Mouse (Mus musculus): ENCODE results near the gene Olfr898.

Gene Olfr898

DNA sequence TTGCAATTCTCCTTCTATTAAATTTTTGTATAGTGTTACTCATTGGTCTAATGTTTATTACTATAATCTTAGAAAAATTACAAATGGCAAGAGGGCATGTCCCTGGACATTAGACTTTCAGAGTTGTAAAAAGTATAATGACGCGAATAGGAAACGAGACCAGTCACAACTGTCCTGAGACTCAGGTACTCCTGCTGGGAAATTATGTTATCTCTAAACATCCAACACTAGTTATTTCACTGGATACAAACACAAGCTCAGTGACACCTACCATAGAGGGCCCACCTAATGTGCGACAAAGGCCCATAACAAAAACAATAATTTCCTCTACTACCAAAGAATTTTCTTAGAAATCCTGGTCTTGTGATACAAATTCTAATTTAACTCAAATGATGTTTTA is at the start of gene Olfr898:
Olfr898 (plus strand) TSS at position 301 of the 400 bp plus-strand sequence.
- no peak for DNase-seq (ENCODE audit: low read depth, low spot score)

DNA sequence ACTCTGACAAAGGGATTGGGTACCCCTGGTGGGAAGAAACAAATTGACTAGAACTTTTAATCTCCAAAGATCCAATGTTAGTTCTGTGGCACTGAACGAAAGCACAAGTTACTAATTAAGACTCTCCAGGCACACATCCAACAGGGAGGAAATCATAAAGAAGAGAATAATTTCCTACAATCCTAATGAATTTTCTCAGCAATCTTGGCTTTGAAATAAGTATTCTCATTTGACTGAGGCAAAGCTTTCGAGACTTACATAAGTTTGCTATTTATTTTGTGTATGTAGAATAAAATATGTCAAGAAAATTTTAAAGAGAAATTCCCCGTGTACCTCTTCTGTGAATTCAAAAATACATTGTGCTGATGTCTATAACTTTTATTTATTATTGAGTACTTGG is 19.5 kb upstream of the Olfr898 start, which contains the start of gene Olfr25:
Olfr25 (plus strand) TSS at position 301 of the 400 bp plus-strand sequence.
- DNase-seq (ENCODE audit: low read depth, low spot score): no peak

DNA sequence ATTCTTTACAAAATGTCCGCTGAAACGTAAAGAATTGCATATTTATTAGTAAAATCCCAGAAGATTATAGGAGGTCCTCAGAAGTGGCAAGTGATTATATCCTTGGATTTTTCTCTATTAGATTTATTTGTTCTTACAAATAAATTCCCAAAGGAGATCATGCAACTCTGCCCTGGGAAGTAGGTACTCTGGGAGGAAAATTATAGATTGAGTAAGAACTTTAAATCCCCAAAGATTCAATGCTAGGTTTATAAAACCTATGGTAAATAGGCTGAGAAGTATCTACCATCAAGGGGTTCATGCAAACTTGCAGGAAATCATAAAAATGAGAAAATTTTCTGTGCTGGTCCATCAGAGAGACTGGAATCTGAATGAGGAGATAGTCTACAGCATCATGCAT is 18.4 kb downstream of the Olfr898 start, which contains the start of gene Olfr250:
Olfr250 (plus strand) TSS at position 301 of the 400 bp plus-strand sequence.
- DNase-seq (ENCODE audit: low read depth, low spot score): no peak

DNA sequence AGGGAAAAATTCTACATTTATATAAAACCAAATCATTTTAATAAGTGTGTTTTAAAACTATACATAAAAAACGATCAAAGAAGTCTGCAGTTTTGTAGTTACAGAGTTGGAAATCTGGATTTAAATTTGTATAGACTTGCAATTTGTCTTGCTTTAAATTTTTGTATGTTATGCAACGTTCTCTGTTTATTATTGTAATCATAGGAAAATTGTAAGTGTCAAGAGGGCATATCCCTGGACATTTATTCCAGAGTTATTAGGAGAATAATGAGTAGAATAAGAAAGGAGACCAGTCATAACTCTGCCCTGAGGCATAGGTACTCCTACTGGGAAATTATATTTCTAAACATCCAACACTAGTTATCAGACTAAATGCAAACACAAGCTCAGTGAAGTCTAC is 28.6 kb downstream of the Olfr898 start, which contains the start of gene Olfr251:
Olfr251 (plus strand) TSS at position 301 of the 400 bp plus-strand sequence.
- DNase-seq (ENCODE audit: low read depth, low spot score): no peak

DNA sequence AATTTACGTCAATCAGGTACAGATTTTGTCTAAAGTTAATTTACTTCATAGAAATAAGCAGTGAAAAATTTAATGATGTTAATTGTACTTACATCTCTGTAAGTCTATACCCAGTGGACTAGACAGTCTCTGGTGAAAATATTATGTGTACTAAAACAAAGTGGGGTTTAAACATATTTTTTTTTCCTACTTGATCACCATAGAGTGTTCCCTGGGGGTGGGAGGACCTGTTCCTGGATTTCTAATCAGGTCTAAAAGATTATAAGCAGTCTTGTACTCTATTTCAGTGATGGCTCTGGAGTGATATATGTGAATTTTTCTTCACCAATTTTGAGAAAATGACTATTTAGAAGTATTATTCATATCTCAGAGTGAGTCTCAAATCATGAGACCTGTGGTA is 53.2 kb downstream of the Olfr898 start, which contains the start of gene Olfr147:
Olfr147 (plus strand) TSS at position 301 of the 400 bp plus-strand sequence.
- DNase-seq (ENCODE audit: low read depth, low spot score): no peak

All from c-Kit-negative CD71-positive TER-119-positive erythroid progenitor cells, embryonic 14.5 days (primary cell).